Mouse (Mus musculus): Measurements from ENCODE around the gene Ect2l. TPM values are rescaled to one million over a fixed set of nuclear protein-coding genes. Genes with fewer than 3 reads are reported as not detected.

Gene Ect2l
- polyA plus RNA-seq (2015; fragmentation: Nextera tagmentation; extraction: Ambion mirVana): not detected in 2 replicates

GRCm38 (mm10) chr10:18210726-18211125 lies at the start of gene Ect2l:
Gene Ect2l, minus strand, starts transcription at chr10:18210890.
- 7% methylated on average over 11 of the region's 11 CpGs for WGBS (ENCODE audit: insufficient replicate concordance)
- Histone ChIP-seq H3K9me3 (ENCODE audit: low read length) (no peaks in the 10 kb centered on the region), H3K36me3 (replicated peaks; ENCODE audit: insufficient read depth, low read length) (no peaks in the 10 kb centered on the region), H3K27ac (ENCODE audit: low read depth) (no peak within 1 kb of the TSS), H3K4me3 (ENCODE audit: low read depth, low read length) (no peak within 1 kb of the TSS), H3K4me2 (ENCODE audit: low read depth, low read length) (peak within 1 kb of the TSS; percentile 9; the same call in 1 of the 2 replicates), H3K9ac (replicated peaks) (no peak within 1 kb of the TSS), H3K4me1 (ENCODE audit: insufficient read depth) (no peaks in the 10 kb centered on the region; the same call in 1 of the 2 replicates), H3K27me3 (ENCODE audit: insufficient read depth, low read length) (no peaks in the 10 kb centered on the region)
- TF ChIP-seq CTCF (IDR thresholded peaks at IDR 0.05; ENCODE audit: low read depth) (peak; percentile 79), EP300 (IDR thresholded peaks at IDR 0.05; ENCODE audit: low read depth) (no peak)
- peak; percentile 64 for DNase-seq
- ATAC-seq: peak; percentile 48

GRCm38 (mm10) chr10:18251345-18251744 lies 40.7 kb upstream of the Ect2l start:
- ATAC-seq: no peak
- no peaks in the 10 kb centered on the region for H3K27me3 ChIP-seq (ENCODE audit: insufficient read depth, low read length)
- H3K9me3 ChIP-seq (ENCODE audit: low read length): no peaks in the 10 kb centered on the region
- DNase-seq: no peak
- no peak overlapping the region for H3K4me3 ChIP-seq (ENCODE audit: low read depth, low read length)
- no peaks in the 10 kb centered on the region for H3K36me3 ChIP-seq (replicated peaks; ENCODE audit: insufficient read depth, low read length)
- H3K4me1 ChIP-seq (ENCODE audit: insufficient read depth): no peaks in the 10 kb centered on the region
- 64% methylated on average over 4 of the region's 4 CpGs for WGBS (ENCODE audit: insufficient replicate concordance)
- H3K9ac ChIP-seq (replicated peaks): no peak overlapping the region
- H3K4me2 ChIP-seq (ENCODE audit: low read depth, low read length): no peak overlapping the region
- TF ChIP-seq CTCF (IDR thresholded peaks at IDR 0.05; ENCODE audit: low read depth) (no peak), EP300 (IDR thresholded peaks at IDR 0.05; ENCODE audit: low read depth) (no peak)
- no peak overlapping the region for H3K27ac ChIP-seq (ENCODE audit: low read depth)

- H3K27ac ChIP-seq (ENCODE audit: low read depth): no peak overlapping the region
- H3K27me3 ChIP-seq (ENCODE audit: insufficient read depth, low read length): no peaks in the 10 kb centered on the region
- ATAC-seq (no peak), DNase-seq (no peak)
- no peaks in the 10 kb centered on the region for H3K36me3 ChIP-seq (replicated peaks; ENCODE audit: insufficient read depth, low read length)
- TF ChIP-seq EP300 (IDR thresholded peaks at IDR 0.05; ENCODE audit: low read depth) (no peak), CTCF (IDR thresholded peaks at IDR 0.05; ENCODE audit: low read depth) (peak; percentile 37)
- H3K4me3 ChIP-seq (ENCODE audit: low read depth, low read length): no peak overlapping the region
- no peaks in the 10 kb centered on the region for H3K4me1 ChIP-seq (ENCODE audit: insufficient read depth)
- 54% methylated on average over 2 of the region's 2 CpGs for WGBS (ENCODE audit: insufficient replicate concordance)
- H3K9ac ChIP-seq (replicated peaks): no peak overlapping the region
- H3K9me3 ChIP-seq (ENCODE audit: low read length): no peaks in the 10 kb centered on the region
- no peak overlapping the region for H3K4me2 ChIP-seq (ENCODE audit: low read depth, low read length)
Measured at GRCm38 (mm10) chr10:18243614-18244013, 32.9 kb upstream of the Ect2l start.

- H3K4me3 ChIP-seq (ENCODE audit: low read depth, low read length): no peak overlapping the region
- H3K9me3 ChIP-seq (ENCODE audit: low read length): no peaks in the 10 kb centered on the region
- no peak overlapping the region for H3K9ac ChIP-seq (replicated peaks)
- WGBS (ENCODE audit: insufficient replicate concordance): 57% methylated on average over 7 of the region's 7 CpGs
- H3K36me3 ChIP-seq (replicated peaks; ENCODE audit: insufficient read depth, low read length): no peaks in the 10 kb centered on the region
- H3K27ac ChIP-seq (ENCODE audit: low read depth): no peak overlapping the region
- H3K4me1 ChIP-seq (ENCODE audit: insufficient read depth): peaks cover 4% of the 10 kb centered on the region
- no peak overlapping the region for H3K4me2 ChIP-seq (ENCODE audit: low read depth, low read length)
- DNase-seq (peak; percentile 29), ATAC-seq (no peak)
- no peaks in the 10 kb centered on the region for H3K27me3 ChIP-seq (ENCODE audit: insufficient read depth, low read length)
- TF ChIP-seq EP300 (IDR thresholded peaks at IDR 0.05; ENCODE audit: low read depth) (no peak), CTCF (IDR thresholded peaks at IDR 0.05; ENCODE audit: low read depth) (no peak)
Measured at GRCm38 (mm10) chr10:18237191-18237590, 26.5 kb upstream of the Ect2l start.

GRCm38 (mm10) chr10:18236328-18236927 lies 25.7 kb upstream of the Ect2l start:
- Histone ChIP-seq H3K4me2 (ENCODE audit: low read depth, low read length) (no peak overlapping the region), H3K4me1 (ENCODE audit: insufficient read depth) (peaks cover 4% of the 10 kb centered on the region), H3K27ac (ENCODE audit: low read depth) (no peak overlapping the region), H3K9me3 (ENCODE audit: low read length) (no peaks in the 10 kb centered on the region), H3K36me3 (replicated peaks; ENCODE audit: insufficient read depth, low read length) (no peaks in the 10 kb centered on the region), H3K4me3 (ENCODE audit: low read depth, low read length) (no peak overlapping the region), H3K27me3 (ENCODE audit: insufficient read depth, low read length) (no peaks in the 10 kb centered on the region), H3K9ac (replicated peaks) (no peak overlapping the region)
- TF ChIP-seq EP300 (IDR thresholded peaks at IDR 0.05; ENCODE audit: low read depth) (no peak), CTCF (IDR thresholded peaks at IDR 0.05; ENCODE audit: low read depth) (no peak)
- ATAC-seq (no peak), DNase-seq (no peak)
- 74% methylated on average over 5 of the region's 5 CpGs for WGBS (ENCODE audit: insufficient replicate concordance)

- Histone ChIP-seq H3K4me3 (ENCODE audit: low read depth, low read length) (peak overlapping the region; percentile 93), H3K4me2 (ENCODE audit: low read depth, low read length) (peak overlapping the region; percentile 77), H3K4me1 (ENCODE audit: insufficient read depth) (peaks cover 4% of the 10 kb centered on the region), H3K9ac (replicated peaks) (no peak overlapping the region), H3K36me3 (replicated peaks; ENCODE audit: insufficient read depth, low read length) (no peaks in the 10 kb centered on the region), H3K9me3 (ENCODE audit: low read length) (no peaks in the 10 kb centered on the region), H3K27me3 (ENCODE audit: insufficient read depth, low read length) (no peaks in the 10 kb centered on the region), H3K27ac (ENCODE audit: low read depth) (0 out of 2 replicates have a peak overlapping the region, but pooled peaks have one; percentile 94)
- 14% methylated on average over 14 of the region's 14 CpGs for WGBS (ENCODE audit: insufficient replicate concordance)
- DNase-seq (no peak), ATAC-seq (no peak)
- no peak for TF ChIP-seq CTCF (IDR thresholded peaks at IDR 0.05; ENCODE audit: low read depth)
- no peak for TF ChIP-seq EP300 (IDR thresholded peaks at IDR 0.05; ENCODE audit: low read depth)
Measured at GRCm38 (mm10) chr10:18235402-18235747, 24.7 kb upstream of the Ect2l start.
